Mouse (Mus musculus) embryonic fibroblast, embryonic 13.5 days (primary cell): ENCODE data around the gene Adap1. TPM values are rescaled to one million over a fixed set of nuclear protein-coding genes. Genes with fewer than 3 reads are reported as not detected.
A peak's percentile ranks its signal among the peaks of the same experiment; 100 is the strongest.

Source experiments
- H3K27ac ChIP-seq: 2 replicates; pipeline ENCODE4 v1.5.1; 2012; ENCODE audit warnings: low read length, control low read depth, inconsistent platforms; ENCODE audit not compliant: insufficient read depth
- H3K4me1 ChIP-seq: 2 replicates; pipeline ENCODE4 v1.6.1; 2011; ENCODE audit warnings: low read length; ENCODE audit not compliant: control insufficient read depth, insufficient read depth
- H3K4me3 ChIP-seq: 2 replicates; pipeline ENCODE4 v1.5.1; 2011; ENCODE audit warnings: mild to moderate bottlenecking, control low read depth, low read length; ENCODE audit not compliant: insufficient read depth
- CTCF ChIP-seq: IDR thresholded peaks from 2 replicates; pipeline ENCODE4 v1.5.1; 2011; ENCODE audit warnings: mild to moderate bottlenecking, control low read depth, low read length, moderate library complexity, borderline replicate concordance; ENCODE audit not compliant: insufficient read depth
- POLR2A ChIP-seq: IDR thresholded peaks from 2 replicates; pipeline ENCODE4 v1.6.1; 2011; ENCODE audit warnings: low read depth, mild to moderate bottlenecking, control low read depth, low read length, moderate library complexity
- polyA plus RNA-seq: library from polyadenylated mRNA; stranded (reverse); fragments of >200 nt; gene quantifications from 2 replicates; pipeline ENCODE4 v1.2.4, GENCODE M21; 2011; ENCODE audit warnings: low read depth; ENCODE audit not compliant: missing spikeins, insufficient read length

Adap1 gene
- polyA plus RNA-seq, 1 experiment: 0.54 TPM

DNA sequence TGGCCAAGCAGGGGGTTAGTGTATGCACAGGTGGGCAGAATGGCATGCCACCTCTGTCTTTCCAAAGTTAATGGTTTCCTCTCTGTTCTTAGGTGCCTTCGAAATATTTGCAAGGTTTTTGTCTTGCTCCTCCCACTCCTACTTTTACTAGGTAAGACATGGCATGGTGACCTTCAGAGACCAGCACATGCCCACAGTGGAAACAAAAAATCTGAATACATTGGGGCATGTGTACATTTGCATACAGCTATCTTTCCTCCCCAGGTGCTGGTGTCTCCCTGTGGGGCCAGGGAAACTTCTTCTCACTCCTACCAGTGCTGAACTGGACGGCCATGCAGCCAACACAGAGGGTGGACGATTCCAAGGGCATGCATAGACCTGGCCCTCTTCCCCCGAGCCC, 91.0 kb downstream of the Adap1 start:
- H3K27ac ChIP-seq: no peak overlapping the region
- peaks cover 4% of the 10 kb centered on the region for H3K4me1 ChIP-seq
- TF ChIP-seq POLR2A (no peak), CTCF (no peak)

DNA sequence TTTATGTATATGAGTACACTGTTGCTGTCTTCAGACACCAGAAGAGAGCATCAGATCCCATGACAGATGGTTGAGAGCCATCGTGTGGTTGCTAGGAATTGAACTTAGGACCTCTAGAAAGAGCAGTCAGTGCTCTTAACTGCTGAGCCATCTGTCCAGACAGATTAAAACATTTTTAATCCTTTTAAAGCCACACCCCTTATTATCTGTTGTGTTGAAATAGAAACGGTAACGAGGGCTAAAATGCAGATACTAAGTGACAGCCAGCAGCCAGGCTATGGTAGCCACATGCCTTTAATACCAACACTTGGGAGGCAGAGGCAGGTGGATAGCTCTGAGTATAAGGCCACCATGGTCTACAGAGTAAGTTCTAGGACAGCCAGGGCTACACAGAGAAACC, 93.3 kb downstream of the Adap1 start:
- TF ChIP-seq CTCF (no peak), POLR2A (no peak)

More for the DNA sequence above, 91.0 kb downstream of the Adap1 start:
- H3K4me3 ChIP-seq: no peak overlapping the region

DNA sequence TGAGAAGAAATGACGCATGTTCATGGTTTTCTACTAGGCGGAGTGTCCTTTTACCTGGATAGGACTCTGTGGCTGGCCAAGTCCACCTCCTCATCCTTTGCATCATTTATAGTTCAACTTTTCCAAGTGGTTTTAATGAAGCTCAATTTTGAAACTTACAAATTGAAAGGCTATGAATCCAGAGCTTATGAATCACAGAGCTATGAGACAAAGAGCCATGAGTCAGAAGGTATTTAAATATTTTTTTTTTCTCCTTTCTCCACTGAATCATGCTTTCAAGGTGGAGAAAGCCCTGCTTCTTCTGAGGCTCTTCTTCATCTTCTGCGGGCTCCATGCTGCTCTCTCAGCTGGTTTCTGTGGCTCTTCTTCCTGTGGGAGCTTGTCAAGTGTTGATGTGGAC, 95.7 kb downstream of the Adap1 start:
- H3K4me3 ChIP-seq: no peak overlapping the region
- peaks cover 8% of the 10 kb centered on the region for H3K4me1 ChIP-seq
- H3K27ac ChIP-seq: peak overlapping the region; percentile 70; the same call in 1 of the 2 replicates
- no peak for TF ChIP-seq POLR2A
- TF ChIP-seq CTCF: no peak

More for the DNA sequence above, 93.3 kb downstream of the Adap1 start:
- peaks cover 8% of the 10 kb centered on the region for H3K4me1 ChIP-seq
- H3K4me3 ChIP-seq: no peak overlapping the region
- no peak overlapping the region for H3K27ac ChIP-seq

DNA sequence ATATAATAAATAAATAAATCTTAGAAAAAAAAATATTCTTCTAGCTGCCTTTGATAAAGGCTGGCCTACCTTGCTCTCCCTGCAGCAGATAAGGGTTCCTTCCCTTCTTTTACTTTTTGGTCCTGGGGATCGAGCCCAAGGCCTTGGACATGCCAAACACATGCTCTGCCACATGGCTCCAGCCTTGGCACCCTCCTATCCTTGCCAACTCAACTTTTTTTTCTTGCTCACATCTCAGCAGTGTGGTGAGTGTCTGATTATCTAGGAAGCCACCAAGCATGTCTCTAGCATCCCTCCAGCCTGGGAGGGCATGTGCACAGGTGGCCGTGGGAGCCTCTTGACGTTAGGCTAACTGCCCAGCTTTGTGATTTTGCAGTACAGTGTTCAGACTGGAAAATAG, 97.1 kb downstream of the Adap1 start:
- peaks cover 8% of the 10 kb centered on the region for H3K4me1 ChIP-seq
- no peak overlapping the region for H3K27ac ChIP-seq
- no peak for TF ChIP-seq CTCF
- TF ChIP-seq POLR2A: no peak
- H3K4me3 ChIP-seq: no peak overlapping the region

DNA sequence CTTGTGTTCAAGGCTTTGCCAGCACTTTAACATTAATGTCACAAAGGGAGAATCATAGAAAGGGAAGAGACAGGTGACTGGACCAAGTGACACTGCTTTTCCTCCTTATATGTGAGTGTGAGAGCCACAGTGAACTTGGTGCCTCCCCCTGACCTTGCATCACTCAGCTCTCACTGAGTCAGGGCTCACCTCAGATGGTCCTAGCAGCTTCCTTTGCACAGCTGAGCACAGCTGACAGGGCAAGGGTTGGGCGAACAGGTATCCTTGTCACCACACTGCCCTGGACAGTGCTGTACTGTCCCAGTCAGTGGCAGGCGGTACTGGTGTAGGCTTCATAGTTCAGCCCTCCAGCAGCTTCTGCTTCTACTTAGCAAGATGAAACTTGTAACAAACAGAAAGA, 97.8 kb downstream of the Adap1 start:
- Histone ChIP-seq H3K27ac (no peak overlapping the region), H3K4me1 (peaks cover 8% of the 10 kb centered on the region), H3K4me3 (no peak overlapping the region)
- no peak for TF ChIP-seq CTCF
- TF ChIP-seq POLR2A: no peak

DNA sequence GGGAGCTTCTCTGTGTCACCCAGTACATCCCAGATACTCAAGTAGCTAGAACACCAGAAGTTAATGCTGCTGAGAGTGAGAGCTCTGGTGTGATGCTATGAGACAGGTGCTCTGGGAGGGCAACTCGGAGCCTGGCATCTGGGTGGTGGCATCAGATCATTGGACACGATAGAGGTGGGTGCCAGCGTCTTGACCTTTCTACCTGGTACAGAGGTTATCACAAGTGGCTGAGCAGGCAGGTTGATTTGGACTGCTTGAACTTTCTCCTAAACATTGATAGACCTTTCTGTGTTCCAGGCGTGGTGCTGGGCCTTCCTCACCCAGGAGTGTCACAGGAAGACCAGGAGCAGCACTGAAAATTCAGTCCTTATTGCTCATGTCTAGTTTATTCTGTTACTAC, 98.2 kb downstream of the Adap1 start:
- no peak overlapping the region for H3K4me3 ChIP-seq
- no peak overlapping the region for H3K27ac ChIP-seq
- H3K4me1 ChIP-seq: peaks cover 8% of the 10 kb centered on the region
- TF ChIP-seq POLR2A: no peak
- TF ChIP-seq CTCF: no peak

DNA sequence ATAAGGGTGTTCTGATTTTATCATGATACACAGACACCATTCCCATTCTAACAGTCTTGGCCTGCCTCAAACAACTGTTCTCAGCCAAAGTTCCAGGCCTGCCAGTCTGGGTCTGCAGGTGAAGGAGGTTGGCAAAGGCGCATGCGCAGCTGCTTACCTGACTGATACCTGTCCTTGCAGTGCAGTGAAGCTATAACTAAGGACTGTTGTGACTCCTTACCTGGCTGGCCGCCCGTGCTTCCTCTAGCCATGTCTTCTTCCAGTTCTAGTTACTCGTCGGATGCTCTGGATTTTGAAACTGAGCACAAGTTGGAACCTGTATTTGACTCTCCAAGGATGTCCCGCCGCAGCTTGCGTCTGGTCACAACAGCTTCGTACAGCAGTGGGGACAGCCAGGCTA, 102.1 kb downstream of the Adap1 start:
- H3K27ac ChIP-seq: no peak overlapping the region
- H3K4me3 ChIP-seq: no peak overlapping the region
- no peak for TF ChIP-seq CTCF
- TF ChIP-seq POLR2A: no peak
- H3K4me1 ChIP-seq: no peaks in the 10 kb centered on the region

Other genes starting within 250 kb of the Adap1 start
- 20.4 and 31.4 TPM in 2 replicates for gene Prkar1b, start 175.6 kb downstream of the Adap1 start, polyA plus RNA-seq
- 8.5 and 10.2 TPM in 2 replicates for gene Dnaaf5, start 175.4 kb downstream of the Adap1 start, polyA plus RNA-seq
- 46.3 and 49.0 TPM in 2 replicates for gene Sun1, start 125.0 kb downstream of the Adap1 start, polyA plus RNA-seq
- gene Get4, start 73.3 kb downstream of the Adap1 start, polyA plus RNA-seq: 54.6 and 61.6 TPM in 2 replicates
- gene Cox19, start 25.8 kb upstream of the Adap1 start, polyA plus RNA-seq: 46.7 and 52.2 TPM in 2 replicates
- gene Cyp2w1, start 27.0 kb upstream of the Adap1 start, polyA plus RNA-seq: not detected in 2 replicates
- 0.72 and 0.88 TPM in 2 replicates for gene Gpr146, start 52.1 kb upstream of the Adap1 start, polyA plus RNA-seq
- 0.33 TPM in 1 of 2 replicates, not detected in the other for gene C130050O18Rik, start 79.7 kb upstream of the Adap1 start, polyA plus RNA-seq
- gene Gper1, start 97.5 kb upstream of the Adap1 start, polyA plus RNA-seq: 2.2 and 7.1 TPM in 2 replicates
- 13.9 and 15.3 TPM in 2 replicates for gene 3110082I17Rik, start 134.9 kb upstream of the Adap1 start, polyA plus RNA-seq
- 25.4 and 35.2 TPM in 2 replicates for gene Zfand2a, start 158.9 kb upstream of the Adap1 start, polyA plus RNA-seq
- 0.33 TPM in 1 of 2 replicates, not detected in the other for gene Uncx, start 217.9 kb upstream of the Adap1 start, polyA plus RNA-seq